Mouse (Mus musculus): Measurements from ENCODE around the gene Pigs. TPM values are rescaled to one million over a fixed set of nuclear protein-coding genes. Genes with fewer than 3 reads are reported as not detected.

Pigs gene
- polyA plus RNA-seq, 1 experiment from 2014 or later: 100 TPM

GRCm38 (mm10) chr11:78374147-78374546 lies 45.9 kb downstream of the Pigs start:
- WGBS: 23% methylated on average over 8 of the region's 8 CpGs

GRCm38 (mm10) chr11:78377549-78378159 lies 49.4 kb downstream of the Pigs start:
- no peaks in the 10 kb centered on the region for H3K27me3 ChIP-seq (ENCODE audit: insufficient read depth, low read length)
- H3K9ac ChIP-seq (replicated peaks; ENCODE audit: low read length): no peak overlapping the region
- no peak overlapping the region for H3K4me3 ChIP-seq (ENCODE audit: low read length)
- H3K4me1 ChIP-seq (ENCODE audit: insufficient read depth, low read length): peaks cover 42% of the 10 kb centered on the region
- H3K4me2 ChIP-seq (replicated peaks; ENCODE audit: low read depth, low read length): no peak overlapping the region
- 10% methylated on average over 12 of the region's 12 CpGs for WGBS
- 0 out of 2 replicates have a peak overlapping the region, but pooled peaks have one; percentile 33 for H3K27ac ChIP-seq (ENCODE audit: low read length)
- ATAC-seq (ENCODE audit: low FRiP score, low TSS enrichment): peak; percentile 55
- H3K9me3 ChIP-seq (ENCODE audit: low read length): no peaks in the 10 kb centered on the region
- no peaks in the 10 kb centered on the region for H3K36me3 ChIP-seq (ENCODE audit: insufficient read depth, low read length)

More at GRCm38 (mm10) chr11:78374147-78374546, 45.9 kb downstream of the Pigs start:
- Histone ChIP-seq H3K9ac (replicated peaks; ENCODE audit: low read length) (no peak overlapping the region), H3K4me1 (ENCODE audit: insufficient read depth, low read length) (peaks cover 48% of the 10 kb centered on the region), H3K27me3 (ENCODE audit: insufficient read depth, low read length) (no peaks in the 10 kb centered on the region), H3K4me3 (ENCODE audit: low read length) (no peak overlapping the region), H3K36me3 (ENCODE audit: insufficient read depth, low read length) (no peaks in the 10 kb centered on the region), H3K27ac (ENCODE audit: low read length) (peak overlapping the region; percentile 90), H3K4me2 (replicated peaks; ENCODE audit: low read depth, low read length) (no peak overlapping the region), H3K9me3 (ENCODE audit: low read length) (no peaks in the 10 kb centered on the region)
- peak; percentile 94 for ATAC-seq (ENCODE audit: low FRiP score, low TSS enrichment)

- Histone ChIP-seq H3K9ac (replicated peaks; ENCODE audit: low read length) (no peak overlapping the region), H3K4me3 (ENCODE audit: low read length) (no peak overlapping the region), H3K9me3 (ENCODE audit: low read length) (no peaks in the 10 kb centered on the region), H3K27ac (ENCODE audit: low read length) (no peak overlapping the region), H3K36me3 (ENCODE audit: insufficient read depth, low read length) (no peaks in the 10 kb centered on the region), H3K4me1 (ENCODE audit: insufficient read depth, low read length) (peaks cover 26% of the 10 kb centered on the region), H3K4me2 (replicated peaks; ENCODE audit: low read depth, low read length) (no peak overlapping the region), H3K27me3 (ENCODE audit: insufficient read depth, low read length) (no peaks in the 10 kb centered on the region)
- ATAC-seq (ENCODE audit: low FRiP score, low TSS enrichment): no peak
- WGBS: 63% methylated on average over 4 of the region's 4 CpGs
Measured at GRCm38 (mm10) chr11:78380351-78380750, 52.1 kb downstream of the Pigs start.

- WGBS: 75% methylated on average over 3 of the region's 3 CpGs
- Histone ChIP-seq H3K4me3 (ENCODE audit: low read length) (no peak overlapping the region), H3K4me2 (replicated peaks; ENCODE audit: low read depth, low read length) (no peak overlapping the region), H3K36me3 (ENCODE audit: insufficient read depth, low read length) (no peaks in the 10 kb centered on the region), H3K9me3 (ENCODE audit: low read length) (no peaks in the 10 kb centered on the region), H3K9ac (replicated peaks; ENCODE audit: low read length) (no peak overlapping the region), H3K27ac (ENCODE audit: low read length) (no peak overlapping the region), H3K27me3 (ENCODE audit: insufficient read depth, low read length) (no peaks in the 10 kb centered on the region), H3K4me1 (ENCODE audit: insufficient read depth, low read length) (peaks cover 20% of the 10 kb centered on the region)
- no peak for ATAC-seq (ENCODE audit: low FRiP score, low TSS enrichment)
Measured at GRCm38 (mm10) chr11:78380996-78381395, 52.8 kb downstream of the Pigs start.

GRCm38 (mm10) chr11:78382286-78382685 lies 54.1 kb downstream of the Pigs start:
- 68% methylated on average over 7 of the region's 7 CpGs for WGBS
- H3K36me3 ChIP-seq (ENCODE audit: insufficient read depth, low read length): no peaks in the 10 kb centered on the region
- no peak for ATAC-seq (ENCODE audit: low FRiP score, low TSS enrichment)

GRCm38 (mm10) chr11:78382701-78383100 lies 54.5 kb downstream of the Pigs start:
- peaks cover 10% of the 10 kb centered on the region for H3K4me1 ChIP-seq (ENCODE audit: insufficient read depth, low read length)
- H3K27ac ChIP-seq (ENCODE audit: low read length): no peak overlapping the region
- WGBS: 17% methylated on average over 5 of the region's 5 CpGs
- no peak overlapping the region for H3K9ac ChIP-seq (replicated peaks; ENCODE audit: low read length)
- H3K4me3 ChIP-seq (ENCODE audit: low read length): no peak overlapping the region
- peak; percentile 35; the same call in 1 of the 2 replicates for ATAC-seq (ENCODE audit: low FRiP score, low TSS enrichment)
- H3K27me3 ChIP-seq (ENCODE audit: insufficient read depth, low read length): no peaks in the 10 kb centered on the region
- H3K36me3 ChIP-seq (ENCODE audit: insufficient read depth, low read length): no peaks in the 10 kb centered on the region
- H3K4me2 ChIP-seq (replicated peaks; ENCODE audit: low read depth, low read length): no peak overlapping the region
- no peaks in the 10 kb centered on the region for H3K9me3 ChIP-seq (ENCODE audit: low read length)

More at GRCm38 (mm10) chr11:78382286-78382685, 54.1 kb downstream of the Pigs start:
- no peak overlapping the region for H3K9ac ChIP-seq (replicated peaks; ENCODE audit: low read length)
- no peak overlapping the region for H3K4me2 ChIP-seq (replicated peaks; ENCODE audit: low read depth, low read length)
- H3K27ac ChIP-seq (ENCODE audit: low read length): no peak overlapping the region
- no peaks in the 10 kb centered on the region for H3K9me3 ChIP-seq (ENCODE audit: low read length)
- H3K4me3 ChIP-seq (ENCODE audit: low read length): no peak overlapping the region
- peaks cover 13% of the 10 kb centered on the region for H3K4me1 ChIP-seq (ENCODE audit: insufficient read depth, low read length)
- H3K27me3 ChIP-seq (ENCODE audit: insufficient read depth, low read length): no peaks in the 10 kb centered on the region

- Histone ChIP-seq H3K27me3 (ENCODE audit: insufficient read depth, low read length) (no peaks in the 10 kb centered on the region), H3K4me1 (ENCODE audit: insufficient read depth, low read length) (peaks cover 10% of the 10 kb centered on the region), H3K9me3 (ENCODE audit: low read length) (no peaks in the 10 kb centered on the region), H3K4me2 (replicated peaks; ENCODE audit: low read depth, low read length) (no peak overlapping the region), H3K9ac (replicated peaks; ENCODE audit: low read length) (no peak overlapping the region), H3K27ac (ENCODE audit: low read length) (no peak overlapping the region), H3K4me3 (ENCODE audit: low read length) (no peak overlapping the region), H3K36me3 (ENCODE audit: insufficient read depth, low read length) (no peaks in the 10 kb centered on the region)
- WGBS: 83% methylated on average over 10 of the region's 10 CpGs
- ATAC-seq (ENCODE audit: low FRiP score, low TSS enrichment): no peak
Measured at GRCm38 (mm10) chr11:78385776-78386175, 57.6 kb downstream of the Pigs start.

GRCm38 (mm10) chr11:78386508-78387043 lies 58.4 kb downstream of the Pigs start, which contains the start of gene Foxn1:
TSS of gene Foxn1 (minus strand) at chr11:78386558.
- ATAC-seq (ENCODE audit: low FRiP score, low TSS enrichment): no peak

More at GRCm38 (mm10) chr11:78386508-78387043, 58.4 kb downstream of the Pigs start, which contains the start of gene Foxn1:
- H3K4me2 ChIP-seq (replicated peaks; ENCODE audit: low read depth, low read length): no peak within 1 kb of the TSS
- no peak within 1 kb of the TSS for H3K27ac ChIP-seq (ENCODE audit: low read length)
- H3K36me3 ChIP-seq (ENCODE audit: insufficient read depth, low read length): no peaks in the 10 kb centered on the region
- H3K9me3 ChIP-seq (ENCODE audit: low read length): no peaks in the 10 kb centered on the region
- 64% methylated on average over 14 of the region's 14 CpGs for WGBS
- no peaks in the 10 kb centered on the region for H3K27me3 ChIP-seq (ENCODE audit: insufficient read depth, low read length)
- no peak within 1 kb of the TSS for H3K9ac ChIP-seq (replicated peaks; ENCODE audit: low read length)
- H3K4me1 ChIP-seq (ENCODE audit: insufficient read depth, low read length): peaks cover 10% of the 10 kb centered on the region
- no peak within 1 kb of the TSS for H3K4me3 ChIP-seq (ENCODE audit: low read length)

All from kidney, embryonic 16.5 days (tissue).